Mouse (Mus musculus): Measurements from ENCODE around the gene 1700016D06Rik. TPM values are rescaled to one million over a fixed set of nuclear protein-coding genes. Genes with fewer than 3 reads are reported as not detected.

1700016D06Rik gene
- total RNA-seq, 4 experiments from 2014 or later, result not detected

GRCm38 (mm10) chr8:11635611-11636081, 65.2 kb downstream of the 1700016D06Rik start, which contains the start of gene Ankrd10:
TSS of gene Ankrd10 (minus strand) at chr8:11635757.
- DNase-seq (ENCODE audit: low spot score in 2 of 2), result peak; percentile 89 to 97

GRCm38 (mm10) chr8:11635012-11635577, 65.8 kb downstream of the 1700016D06Rik start:
- DNase-seq (ENCODE audit: low spot score in 2 of 2), result peak; percentile 58 to 78

GRCm38 (mm10) chr8:11634331-11635011, 66.4 kb downstream of the 1700016D06Rik start:
- no peak for DNase-seq (ENCODE audit: low spot score in 2 of 2)

- no peak for DNase-seq (ENCODE audit: low spot score in 2 of 2)
Measured at GRCm38 (mm10) chr8:11633414-11633813, 67.4 kb downstream of the 1700016D06Rik start.

GRCm38 (mm10) chr8:11632406-11632805, 68.5 kb downstream of the 1700016D06Rik start:
- DNase-seq (ENCODE audit: low spot score in 2 of 2), result no peak

GRCm38 (mm10) chr8:11629206-11629605, 71.7 kb downstream of the 1700016D06Rik start:
- no peak for DNase-seq (ENCODE audit: low spot score in 2 of 2)

GRCm38 (mm10) chr8:11628506-11629132, 72.2 kb downstream of the 1700016D06Rik start:
- DNase-seq (ENCODE audit: low spot score in 2 of 2), result peak; percentile 30 to 68

GRCm38 (mm10) chr8:11627717-11628116, 73.1 kb downstream of the 1700016D06Rik start:
- no peak for DNase-seq (ENCODE audit: low spot score in 2 of 2)

GRCm38 (mm10) chr8:11625084-11625483, 75.8 kb downstream of the 1700016D06Rik start:
- no peak for DNase-seq (ENCODE audit: low spot score in 2 of 2)

GRCm38 (mm10) chr8:11619091-11619490, 81.8 kb downstream of the 1700016D06Rik start:
- no peak for DNase-seq (ENCODE audit: low spot score in 2 of 2)

- DNase-seq (ENCODE audit: low spot score in 2 of 2), result no peak
Measured at GRCm38 (mm10) chr8:11618063-11618462, 82.8 kb downstream of the 1700016D06Rik start.

GRCm38 (mm10) chr8:11616294-11616693, 84.6 kb downstream of the 1700016D06Rik start:
- peak in 1 of 2 experiments; percentile 32 for DNase-seq (ENCODE audit: low spot score in 2 of 2)

- no peak for DNase-seq (ENCODE audit: low spot score in 2 of 2)
Measured at GRCm38 (mm10) chr8:11614126-11614835, 86.6 kb downstream of the 1700016D06Rik start.

- no peak for DNase-seq (ENCODE audit: low spot score in 2 of 2)
Measured at GRCm38 (mm10) chr8:11608848-11609247, 92.0 kb downstream of the 1700016D06Rik start.

Small RNA genes lying within 50 kb of the gene (microRNA-seq; reads per million reads assigned to microRNA genes)
- 1.8 to 3.4 reads per million in 2 experiments for gene Mir7238

Other genes starting within 250 kb of the 1700016D06Rik start
- gene Rab20, start 222.4 kb downstream of the 1700016D06Rik start, total RNA-seq (2022), result 1 to 10 TPM in 2 of 4 experiments, under 1 TPM in 2; 0.35 to 1.6 (median 0.78) TPM
- 10 to 100 TPM; 48.7 to 62.5 (median 56.0) TPM for gene Naxd, start 203.6 kb downstream of the 1700016D06Rik start, total RNA-seq (2022)
- gene Cars2, start 150.3 kb downstream of the 1700016D06Rik start, total RNA-seq (2022), result 10 to 100 TPM; 15.8 to 21.2 (median 18.4) TPM
- gene Ing1, start 145.5 kb downstream of the 1700016D06Rik start, total RNA-seq (2022), result 10 to 100 TPM; 45.0 to 51.2 (median 48.0) TPM
- gene Ankrd10, start 65.3 kb downstream of the 1700016D06Rik start, total RNA-seq (2022), result 10 to 100 TPM; 37.3 to 49.1 (median 43.7) TPM
- gene Arhgef7, start 26.7 kb upstream of the 1700016D06Rik start, total RNA-seq (2022), result 100 to 1,000 TPM in 2 of 4 experiments, 10 to 100 TPM in 2; 98.8 to 109 (median 103) TPM
- not detected for gene Tex29, start 139.4 kb upstream of the 1700016D06Rik start, total RNA-seq (2022)

All from left cerebral cortex, adult 8-10 months (tissue).